Mouse (Mus musculus) kidney, adult 11 months (tissue): ENCODE data around the gene Kyat1.
"Not testable (repeated sequence)": the region's sequence is repeated elsewhere in the genome, so short reads cannot be mapped to it uniquely, and the experiment has no call there.

Experiments used
- DNase-seq: peaks from one replicate; pipeline ENCODE4 v3.0.0; 2022

The Kyat1 gene

GRCm38 (mm10) chr2:30212951-30213350 lies 7.3 kb upstream of the Kyat1 start:
- DNase-seq = no peak

GRCm38 (mm10) chr2:30212169-30212545 lies 6.5 kb upstream of the Kyat1 start:
- no peak for DNase-seq

GRCm38 (mm10) chr2:30211408-30212168 lies 5.9 kb upstream of the Kyat1 start:
- no peak for DNase-seq

- no peak for DNase-seq
Measured at GRCm38 (mm10) chr2:30207886-30208285, 2.2 kb upstream of the Kyat1 start.

GRCm38 (mm10) chr2:30207401-30207800 lies 1.8 kb upstream of the Kyat1 start:
- DNase-seq = no peak

- DNase-seq = peak; percentile 71
Measured at GRCm38 (mm10) chr2:30205255-30205628, 405 bp downstream of the Kyat1 start.

- DNase-seq = peak; percentile 37
Measured at GRCm38 (mm10) chr2:30203439-30203838, 2.2 kb downstream of the Kyat1 start.

- DNase-seq = peak; percentile 44
Measured at GRCm38 (mm10) chr2:30200388-30200925, 5.2 kb downstream of the Kyat1 start.

- DNase-seq = no peak
Measured at GRCm38 (mm10) chr2:30199984-30200383, 5.7 kb downstream of the Kyat1 start.

- peak; percentile 69 for DNase-seq
Measured at GRCm38 (mm10) chr2:30198021-30198420, 7.6 kb downstream of the Kyat1 start.

GRCm38 (mm10) chr2:30194656-30195055 lies 11.0 kb downstream of the Kyat1 start:
- no peak for DNase-seq

- peak; percentile 72 for DNase-seq
Measured at GRCm38 (mm10) chr2:30191790-30192580, 13.7 kb downstream of the Kyat1 start.

- DNase-seq = no peak
Measured at GRCm38 (mm10) chr2:30185681-30186080, 20.0 kb downstream of the Kyat1 start.

- DNase-seq = no peak
Measured at GRCm38 (mm10) chr2:30185276-30185675, 20.4 kb downstream of the Kyat1 start.

GRCm38 (mm10) chr2:30183721-30184120 lies 21.9 kb downstream of the Kyat1 start:
- peak; percentile 66 for DNase-seq

GRCm38 (mm10) chr2:30182424-30182823 lies 23.2 kb downstream of the Kyat1 start:
- no peak for DNase-seq

GRCm38 (mm10) chr2:30178711-30179110 lies 26.9 kb downstream of the Kyat1 start:
- not testable (repeated sequence) for DNase-seq

GRCm38 (mm10) chr2:30177700-30178675 lies 27.7 kb downstream of the Kyat1 start, which contains the start of gene Spout1:
Gene Spout1 (minus strand): TSS chr2:30178459.
- peak; percentile 94 for DNase-seq

GRCm38 (mm10) chr2:30176561-30176960 lies 29.1 kb downstream of the Kyat1 start:
- peak; percentile 60 for DNase-seq

- no peak for DNase-seq
Measured at GRCm38 (mm10) chr2:30175897-30176296, 29.8 kb downstream of the Kyat1 start.

GRCm38 (mm10) chr2:30173541-30174240 lies 32.0 kb downstream of the Kyat1 start:
- DNase-seq = no peak

- DNase-seq = no peak
Measured at GRCm38 (mm10) chr2:30171997-30172382, 33.7 kb downstream of the Kyat1 start.
